Mouse (Mus musculus) thymus, postnatal 10 days (tissue): ENCODE data around the gene Ripor3.

Source experiments
- DNase-seq, 2 experiments: peaks; one replicate each; pipeline ENCODE4 v3.0.0; 2021; ENCODE audit warnings: low spot score in 2 of 2

Gene Ripor3

GRCm38 (mm10) chr2:168031842-168032241, 21.4 kb upstream of the Ripor3 start:
- DNase-seq: no peak

- DNase-seq: no peak
Observed at GRCm38 (mm10) chr2:168028376-168028775, 18.0 kb upstream of the Ripor3 start.

GRCm38 (mm10) chr2:168026467-168026866, 16.0 kb upstream of the Ripor3 start:
- DNase-seq: no peak

- DNase-seq: no peak
Observed at GRCm38 (mm10) chr2:168025882-168026281, 15.5 kb upstream of the Ripor3 start.

- DNase-seq: no peak
Observed at GRCm38 (mm10) chr2:168025174-168025573, 14.8 kb upstream of the Ripor3 start.

- DNase-seq: no peak
Observed at GRCm38 (mm10) chr2:168023763-168024402, 13.5 kb upstream of the Ripor3 start.

GRCm38 (mm10) chr2:168019201-168019715, 8.8 kb upstream of the Ripor3 start:
- no peak for DNase-seq

GRCm38 (mm10) chr2:168016951-168017391, 6.6 kb upstream of the Ripor3 start:
- DNase-seq: peak; percentile 35 to 78

- no peak for DNase-seq
Observed at GRCm38 (mm10) chr2:168010893-168011292, 475 bp upstream of the Ripor3 start.

- no peak for DNase-seq
Observed at GRCm38 (mm10) chr2:168008132-168008531, 2.3 kb downstream of the Ripor3 start.

GRCm38 (mm10) chr2:168006489-168006888, 3.9 kb downstream of the Ripor3 start:
- DNase-seq: no peak

GRCm38 (mm10) chr2:168005616-168006015, 4.8 kb downstream of the Ripor3 start:
- DNase-seq: no peak

- DNase-seq: no peak
Observed at GRCm38 (mm10) chr2:168005005-168005404, 5.4 kb downstream of the Ripor3 start.

- DNase-seq: no peak
Observed at GRCm38 (mm10) chr2:168004369-168004768, 6.0 kb downstream of the Ripor3 start.

GRCm38 (mm10) chr2:168003431-168003830, 7.0 kb downstream of the Ripor3 start:
- DNase-seq: no peak

GRCm38 (mm10) chr2:168002884-168003283, 7.5 kb downstream of the Ripor3 start:
- DNase-seq: no peak

- no peak for DNase-seq
Observed at GRCm38 (mm10) chr2:168002188-168002587, 8.2 kb downstream of the Ripor3 start.

- no peak for DNase-seq
Observed at GRCm38 (mm10) chr2:167999145-167999743, 11.2 kb downstream of the Ripor3 start.

- DNase-seq: no peak
Observed at GRCm38 (mm10) chr2:167997562-167997961, 12.9 kb downstream of the Ripor3 start.

- no peak for DNase-seq
Observed at GRCm38 (mm10) chr2:167996672-167997215, 13.7 kb downstream of the Ripor3 start.

GRCm38 (mm10) chr2:167995870-167996635, 14.4 kb downstream of the Ripor3 start:
- no peak for DNase-seq

GRCm38 (mm10) chr2:167993260-167993659, 17.2 kb downstream of the Ripor3 start:
- no peak for DNase-seq
